Mouse (Mus musculus) kidney, adult 2 months (tissue): ENCODE data around the gene Unk.

Experiments used
- CTCF ChIP-seq: fragments of 200-500 bp; conservative IDR thresholded peaks from 2 replicates; pipeline ENCODE4 v1.5.1; 2011; ENCODE audit warnings: low read depth, mild to moderate bottlenecking, control low read depth, low read length, moderate library complexity, mixed read lengths; ENCODE audit not compliant: insufficient read depth, insufficient read length
- POLR2A ChIP-seq: fragments of 200-500 bp; IDR thresholded peaks from one replicate; pipeline ENCODE4 v1.6.1; 2011; ENCODE audit warnings: low read depth, low read length, control low read depth

DNA sequence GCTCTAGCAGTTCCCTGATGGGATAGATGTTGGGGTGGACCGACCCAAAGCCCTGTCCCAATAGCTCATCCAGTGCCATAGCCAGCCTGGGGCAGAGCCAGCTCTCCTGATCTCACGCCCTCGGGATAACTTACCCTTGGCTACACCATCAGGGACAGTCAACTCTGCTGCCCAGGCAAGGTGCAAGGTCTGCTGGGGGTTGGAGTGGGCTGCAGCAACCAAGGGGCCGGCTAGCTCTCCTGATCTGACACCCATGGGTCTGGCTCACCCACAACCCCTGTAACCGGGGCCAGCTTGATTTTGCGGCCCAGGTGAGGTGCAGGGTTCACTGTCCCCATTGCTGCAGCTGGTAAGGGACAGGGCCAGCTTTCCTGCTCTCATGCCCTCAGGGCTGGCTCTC lies 61.5 kb downstream of the Unk start:
- TF ChIP-seq CTCF (no peak), POLR2A (no peak)
